Mouse (Mus musculus) stomach, embryonic 14.5 days (tissue): ENCODE measurements at regions not wholly inside any gene's neighbourhood (a gene's known extent, or its start where the extent isn't known, plus 50 kb on each side); places are given as distances from the start of the nearest gene placed in this dataset.

ENCODE experiments used
- ATAC-seq: fragments of 200-750 bp; cut with Nextera tagmentation; 2 replicates; pipeline ENCODE4 v1.8.0; 2017; ENCODE audit warnings: low read depth, moderate TSS enrichment; ENCODE audit not compliant: insufficient number of reproducible peaks, insufficient read depth, low FRiP score
- H3K27ac ChIP-seq: fragments of 300-500 bp; sonication (generic); 2 replicates; pipeline ENCODE4 v1.5.1; 2014; ENCODE audit warnings: mild to moderate bottlenecking, low read length, moderate library complexity, mixed read lengths
- H3K27me3 ChIP-seq: fragments of 300-500 bp; sonication (generic); 2 replicates; pipeline ENCODE4 v1.6.1; 2014; ENCODE audit warnings: low read length, control low read depth, mixed read lengths; ENCODE audit not compliant: control insufficient read depth, insufficient read depth
- H3K36me3 ChIP-seq: fragments of 300-500 bp; sonication (generic); 2 replicates; pipeline ENCODE4 v1.6.1; 2014; ENCODE audit warnings: mild to moderate bottlenecking, control low read depth, low read length, moderate library complexity, mixed read lengths; ENCODE audit not compliant: control insufficient read depth, insufficient read depth
- H3K4me1 ChIP-seq: fragments of 300-500 bp; sonication (generic); 2 replicates; pipeline ENCODE4 v1.6.1; 2014; ENCODE audit warnings: low read length, control low read depth, mixed read lengths; ENCODE audit not compliant: control insufficient read depth, insufficient read depth
- H3K4me2 ChIP-seq: fragments of 300-500 bp; sonication (generic); replicated peaks from 2 replicates; pipeline ENCODE4 v1.6.1; 2014; ENCODE audit warnings: low read depth, low read length, control low read depth
- H3K4me3 ChIP-seq: fragments of 300-500 bp; sonication (generic); 2 replicates; pipeline ENCODE4 v1.5.1; 2014; ENCODE audit warnings: low read depth, low read length, control low read depth
- H3K9ac ChIP-seq: fragments of 300-500 bp; sonication (generic); replicated peaks from 2 replicates; pipeline ENCODE4 v1.6.1; 2014; ENCODE audit warnings: low read depth, mild to moderate bottlenecking, control low read depth, low read length, moderate library complexity, mixed read lengths
- H3K9me3 ChIP-seq: fragments of 300-500 bp; sonication (generic); 2 replicates; pipeline ENCODE4 v1.6.1; 2016; ENCODE audit warnings: low read depth, low read length, control low read depth; ENCODE audit not compliant: control insufficient read depth
- WGBS: fragments of 180-500 bp; shearing (Covaris S2); extraction: QIAGEN DNeasy Blood & Tissue Kit; methylation state at CpG from one replicate; pipeline ENCODE4 v1.1.7; 2014; 5-methylcytosine and 5-hydroxymethylcytosine counted together

DNA sequence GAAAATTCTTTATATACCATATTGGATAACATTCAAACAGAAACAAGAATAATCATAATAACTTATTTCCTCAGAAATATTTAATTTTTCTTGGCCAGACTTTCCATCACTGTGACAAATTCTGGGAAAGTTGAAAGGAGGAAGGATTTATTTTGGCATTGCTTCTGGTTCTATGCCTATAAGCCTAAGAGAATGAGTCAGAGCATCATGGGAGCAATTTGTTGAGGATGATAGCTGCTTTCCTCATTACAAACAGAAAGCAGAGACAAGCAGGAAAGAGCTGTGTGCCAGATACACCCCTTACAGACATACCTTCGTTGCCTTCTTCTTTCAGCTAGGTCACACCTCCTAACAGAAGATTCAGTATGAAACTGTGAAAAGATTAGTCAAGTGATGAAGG is 115.3 kb downstream of the Rgs21 start:
- no peak for ATAC-seq
- WGBS, result 63% methylated on average over 1 of the region's 1 CpGs
- Histone ChIP-seq H3K27me3 (no peaks in the 10 kb centered on the region), H3K36me3 (no peaks in the 10 kb centered on the region), H3K27ac (no peak overlapping the region), H3K4me3 (no peak overlapping the region), H3K9ac (no peak overlapping the region), H3K4me1 (no peaks in the 10 kb centered on the region), H3K4me2 (no peak overlapping the region), H3K9me3 (no peaks in the 10 kb centered on the region)

DNA sequence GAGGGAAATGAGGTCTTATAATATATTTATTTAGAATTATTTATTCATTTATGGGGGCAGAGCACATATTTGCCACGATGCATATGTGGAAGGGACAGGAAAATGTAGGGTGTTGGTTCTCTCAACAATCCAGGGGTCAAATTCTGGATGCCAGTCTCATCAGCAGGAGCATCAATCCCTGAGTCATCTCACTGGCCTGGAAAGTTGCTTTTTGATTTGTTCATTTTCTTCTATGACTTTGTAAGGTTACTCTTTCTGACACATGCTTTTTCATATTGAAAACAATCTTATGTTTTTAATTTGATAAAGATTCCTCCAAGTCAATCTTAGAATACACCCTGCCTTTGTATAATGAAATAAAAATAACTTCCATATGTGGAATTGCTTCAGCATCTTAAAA is 115.7 kb downstream of the Rgs21 start:
- Histone ChIP-seq H3K4me1 (no peaks in the 10 kb centered on the region), H3K4me3 (no peak overlapping the region), H3K27me3 (no peaks in the 10 kb centered on the region), H3K9ac (no peak overlapping the region), H3K36me3 (no peaks in the 10 kb centered on the region), H3K9me3 (no peaks in the 10 kb centered on the region), H3K27ac (no peak overlapping the region), H3K4me2 (no peak overlapping the region)
- 69% methylated on average over 1 of the region's 1 CpGs for WGBS
- no peak for ATAC-seq

DNA sequence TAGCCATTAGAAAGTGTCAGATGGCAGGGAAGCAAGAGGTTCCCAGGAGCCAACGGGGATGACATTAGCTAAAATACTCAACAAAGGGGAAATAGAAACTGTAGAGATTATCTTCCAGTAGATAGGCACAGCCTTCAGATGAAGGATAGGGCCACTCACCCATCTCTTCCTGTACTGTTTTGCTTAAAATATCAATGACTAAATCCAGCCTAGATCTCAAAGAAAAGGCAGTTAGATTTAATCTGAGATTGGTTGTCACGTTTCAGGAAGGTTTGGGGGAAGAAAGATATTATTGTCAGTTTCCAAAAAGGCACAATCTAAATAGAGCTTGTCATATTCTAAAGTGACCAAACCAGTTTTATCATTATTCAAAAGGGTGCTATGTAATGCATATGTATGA is 130.8 kb downstream of the Rgs21 start:
- Histone ChIP-seq H3K27ac (no peak overlapping the region), H3K4me3 (no peak overlapping the region), H3K27me3 (no peaks in the 10 kb centered on the region), H3K4me1 (no peaks in the 10 kb centered on the region), H3K9ac (no peak overlapping the region), H3K4me2 (no peak overlapping the region), H3K36me3 (no peaks in the 10 kb centered on the region), H3K9me3 (no peaks in the 10 kb centered on the region)
- no peak for ATAC-seq
- WGBS, result 64% methylated on average over 2 of the region's 2 CpGs

DNA sequence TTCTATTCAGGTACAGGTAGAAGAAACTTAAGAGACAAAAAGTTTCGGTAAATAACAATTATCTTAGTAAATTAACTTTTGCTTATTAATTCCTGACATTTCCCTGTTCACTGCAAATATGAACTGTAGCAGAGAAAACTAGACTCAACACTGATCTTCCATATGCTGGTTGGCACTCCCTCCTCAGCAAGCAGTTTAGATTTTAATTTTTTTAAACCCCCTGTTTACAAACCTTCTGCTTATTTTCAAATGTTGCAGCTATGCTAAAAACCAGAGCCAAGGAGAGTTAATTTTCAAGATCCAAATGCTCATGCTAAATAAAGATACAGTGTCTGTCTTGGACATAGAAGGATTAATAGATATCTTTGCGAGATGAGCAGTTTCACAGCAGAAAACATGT is 134.7 kb downstream of the Rgs21 start:
- no peak overlapping the region for H3K4me2 ChIP-seq
- ATAC-seq, result no peak
- H3K27me3 ChIP-seq, result no peaks in the 10 kb centered on the region
- H3K27ac ChIP-seq, result no peak overlapping the region
- no peaks in the 10 kb centered on the region for H3K4me1 ChIP-seq
- 82% methylated on average over 2 of the region's 2 CpGs for WGBS
- H3K9me3 ChIP-seq, result no peaks in the 10 kb centered on the region
- no peak overlapping the region for H3K9ac ChIP-seq
- H3K36me3 ChIP-seq, result no peaks in the 10 kb centered on the region
- no peak overlapping the region for H3K4me3 ChIP-seq

DNA sequence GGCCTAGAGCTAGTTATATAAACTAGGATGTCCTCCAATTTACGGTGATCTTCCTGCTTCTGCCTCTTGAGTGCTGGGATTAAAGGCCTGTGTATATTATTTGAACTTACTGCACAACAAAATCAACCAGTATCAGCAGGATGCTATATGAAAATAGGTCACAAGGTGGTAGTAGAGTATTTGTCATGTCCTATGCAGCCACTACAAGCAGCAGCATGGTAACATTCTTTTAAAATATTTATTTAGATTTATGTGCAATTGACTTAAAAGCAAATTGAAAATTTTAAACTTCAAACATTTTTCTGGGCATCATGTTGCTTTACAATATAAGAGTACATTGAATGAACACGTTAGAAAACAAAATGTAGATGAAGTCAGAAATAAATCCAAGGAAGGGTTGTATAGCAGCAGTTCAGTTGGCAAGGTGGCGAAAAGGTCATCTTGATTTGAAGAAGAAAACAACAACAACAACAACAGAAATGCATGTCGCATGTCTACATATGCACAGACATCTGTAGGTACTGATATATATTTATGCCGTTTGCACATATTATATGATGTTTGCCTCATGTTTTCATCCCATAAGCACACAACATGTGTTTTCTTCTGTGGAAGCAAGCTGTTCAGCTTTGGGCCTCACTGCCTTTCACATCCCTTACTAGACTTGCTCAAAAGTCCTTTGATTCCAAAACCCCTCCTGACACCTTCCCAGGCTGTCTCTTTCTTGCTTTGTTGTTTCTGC is 135.8 kb downstream of the Rgs21 start:
- Histone ChIP-seq H3K27me3 (no peaks in the 10 kb centered on the region), H3K27ac (no peak overlapping the region), H3K36me3 (no peaks in the 10 kb centered on the region), H3K9ac (no peak overlapping the region), H3K4me1 (no peaks in the 10 kb centered on the region), H3K9me3 (no peaks in the 10 kb centered on the region), H3K4me2 (no peak overlapping the region), H3K4me3 (no peak overlapping the region)
- no peak for ATAC-seq
- 84% methylated on average over 5 of the region's 5 CpGs for WGBS

DNA sequence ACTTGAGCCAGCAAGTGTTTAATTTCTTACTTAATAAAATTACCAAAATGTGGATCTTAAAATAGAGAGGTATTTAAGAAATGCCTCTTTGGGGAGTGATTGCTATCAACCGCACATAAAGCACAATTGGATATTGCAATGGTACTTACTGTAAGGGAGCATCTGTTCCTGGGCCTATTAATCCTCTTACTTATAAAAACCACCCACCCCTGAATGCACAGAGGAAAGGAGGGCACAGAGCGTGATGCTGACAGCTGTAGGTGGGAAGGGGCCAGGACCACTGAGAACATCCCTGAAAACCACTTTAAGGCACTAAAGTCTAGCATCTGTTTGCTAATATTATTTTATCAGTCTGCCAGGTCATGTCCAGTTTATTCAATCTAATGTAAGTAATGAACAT is 146.1 kb downstream of the Rgs21 start:
- no peak for ATAC-seq
- H3K4me2 ChIP-seq, result no peak overlapping the region
- no peak overlapping the region for H3K4me3 ChIP-seq
- no peaks in the 10 kb centered on the region for H3K4me1 ChIP-seq
- no peaks in the 10 kb centered on the region for H3K36me3 ChIP-seq
- no peaks in the 10 kb centered on the region for H3K9me3 ChIP-seq
- 66% methylated on average over 2 of the region's 2 CpGs for WGBS
- H3K27ac ChIP-seq, result no peak overlapping the region
- no peak overlapping the region for H3K9ac ChIP-seq
- no peaks in the 10 kb centered on the region for H3K27me3 ChIP-seq

DNA sequence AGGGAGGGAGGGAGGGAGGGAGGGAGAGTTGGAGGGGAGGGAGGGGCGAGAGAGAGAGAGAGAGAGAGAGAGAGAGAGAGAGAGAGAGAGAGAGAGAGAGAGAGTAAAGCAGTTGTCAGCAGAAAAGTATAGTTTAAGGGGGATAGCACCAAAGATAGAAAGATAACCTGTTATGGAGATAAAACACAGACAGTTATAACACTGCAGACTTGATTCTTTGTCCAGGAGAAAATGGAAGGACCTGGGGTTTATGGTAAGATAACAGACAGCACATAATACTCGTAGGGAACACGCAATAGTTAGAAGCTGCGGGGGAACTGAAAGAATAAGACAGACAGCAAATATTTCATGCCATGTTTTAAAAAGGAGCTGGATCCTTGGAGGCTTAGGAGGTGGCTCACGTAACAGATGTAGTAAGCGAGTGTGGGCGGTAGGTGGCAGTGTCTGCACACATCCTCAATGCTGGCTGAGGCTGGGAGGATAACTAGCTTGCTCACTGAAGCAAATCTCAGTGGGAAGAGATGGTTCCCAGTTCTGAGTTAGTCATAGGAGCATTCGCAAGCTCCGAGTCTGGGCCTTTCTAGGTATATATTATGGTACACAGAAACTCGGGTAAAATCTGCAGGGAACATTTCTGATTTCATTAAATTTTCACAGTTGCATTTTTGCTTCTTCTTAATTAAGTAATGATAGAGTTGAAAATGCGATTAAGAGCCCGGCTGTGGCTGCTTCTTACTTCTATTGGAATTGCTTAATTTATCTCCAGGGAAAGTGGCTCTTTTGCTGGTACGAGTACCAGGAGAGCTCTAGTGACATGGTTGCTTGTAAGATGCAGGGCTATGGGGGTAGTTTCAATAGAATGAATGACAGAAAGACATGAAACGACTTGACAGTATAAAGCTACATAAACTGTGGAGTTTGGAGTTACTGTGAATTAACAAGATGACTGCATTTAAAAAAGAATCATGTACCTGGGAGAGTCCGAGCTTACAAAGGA is 157.6 kb upstream of the Rgs1 start:
- Histone ChIP-seq H3K4me2 (no peak overlapping the region), H3K9me3 (no peaks in the 10 kb centered on the region), H3K4me3 (no peak overlapping the region), H3K27ac (no peak overlapping the region), H3K27me3 (no peaks in the 10 kb centered on the region), H3K9ac (no peak overlapping the region), H3K36me3 (no peaks in the 10 kb centered on the region), H3K4me1 (no peaks in the 10 kb centered on the region)
- 34% methylated on average over 15 of the region's 15 CpGs for WGBS
- 0 out of 2 replicates have a peak, but pooled peaks have one; percentile 42 for ATAC-seq

DNA sequence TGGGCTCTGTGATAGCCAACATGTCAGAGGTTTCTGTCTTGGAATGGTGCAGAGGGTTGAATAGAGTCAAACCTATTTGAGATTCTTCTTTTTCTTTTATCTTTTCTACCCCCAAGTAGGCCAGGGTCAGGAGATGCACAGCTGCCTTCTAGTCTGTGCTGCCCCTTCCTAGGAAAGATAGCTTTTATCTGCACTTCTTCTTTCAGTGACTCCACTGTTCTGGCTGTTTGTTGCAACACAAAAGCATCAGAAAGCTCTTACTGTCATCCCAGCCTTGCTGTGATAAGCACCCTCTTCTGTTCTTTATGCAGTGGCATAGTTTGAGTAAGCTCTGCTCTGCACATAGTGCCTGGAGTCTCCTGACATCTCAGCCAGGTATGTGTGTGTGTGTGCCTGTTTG is 156.7 kb upstream of the Rgs1 start:
- ATAC-seq, result no peak
- Histone ChIP-seq H3K4me2 (no peak overlapping the region), H3K27ac (no peak overlapping the region), H3K9ac (no peak overlapping the region), H3K36me3 (no peaks in the 10 kb centered on the region), H3K4me1 (no peaks in the 10 kb centered on the region), H3K27me3 (no peaks in the 10 kb centered on the region), H3K4me3 (no peak overlapping the region), H3K9me3 (no peaks in the 10 kb centered on the region)
